Mouse (Mus musculus): ENCODE measurements around the gene Cnn2.

DNA sequence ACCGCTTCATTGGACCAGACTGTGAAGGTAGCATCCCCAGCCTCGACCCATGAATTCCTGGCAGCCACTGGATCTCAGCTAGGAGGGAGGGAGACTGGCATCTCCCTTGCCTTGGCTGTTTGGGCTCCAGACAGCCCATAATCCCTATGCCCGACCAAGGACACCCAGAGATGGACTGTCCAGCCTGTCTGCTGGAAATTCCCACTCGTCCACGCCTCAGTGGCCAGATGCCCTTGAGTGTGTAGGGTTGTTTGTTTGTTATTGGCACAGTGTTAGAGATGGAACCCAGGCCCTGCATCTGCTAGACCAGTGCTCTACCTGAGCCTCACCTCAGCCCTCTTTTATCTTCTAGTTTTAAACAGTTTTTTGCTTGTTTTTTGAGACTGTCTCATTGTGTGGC lies 23.1 kb upstream of the Cnn2 start:
- TF ChIP-seq TCF12 (IDR thresholded peaks at IDR 0.05; ENCODE audit: insufficient read depth, poor library complexity, severe bottlenecking) (no peak), POLR2AphosphoS2 (IDR thresholded peaks at IDR 0.05; ENCODE audit: insufficient read length, low read depth) (no peak), CEBPB (IDR thresholded peaks at IDR 0.05; ENCODE audit: insufficient read depth, poor library complexity, severe bottlenecking) (no peak), E2F4 (IDR thresholded peaks at IDR 0.05; ENCODE audit: insufficient read depth) (no peak), MAX (IDR thresholded peaks at IDR 0.05; ENCODE audit: low read depth) (no peak), USF1 (IDR thresholded peaks at IDR 0.05; ENCODE audit: low read depth) (no peak)

All from myocyte (in vitro differentiated cells).